Mouse (Mus musculus) heart, postnatal 0 days (tissue): ENCODE results near the gene Gapvd1. TPM values are rescaled to one million over a fixed set of nuclear protein-coding genes. Genes with fewer than 3 reads are reported as not detected.

ENCODE experiments used
- ATAC-seq: fragments of 200-750 bp; cut with Nextera tagmentation; 2 replicates; pipeline ENCODE4 v1.8.0; 2017; ENCODE audit warnings: low read depth, moderate number of reproducible peaks, moderate library complexity; ENCODE audit not compliant: insufficient read depth
- DNase-seq: peaks from one replicate; pipeline ENCODE4 v3.0.0-alpha.2; 2016; ENCODE audit warnings: low spot score
- H3K27ac ChIP-seq: fragments of 300-500 bp; sonication (generic); 2 replicates; pipeline ENCODE4 v1.5.1; 2014; ENCODE audit warnings: low read depth, mild to moderate bottlenecking
- H3K27me3 ChIP-seq: fragments of 300-500 bp; sonication (generic); 2 replicates; pipeline ENCODE4 v1.6.1; 2014; ENCODE audit warnings: low read length, mixed read lengths; ENCODE audit not compliant: control insufficient read depth, insufficient read depth
- H3K36me3 ChIP-seq: fragments of 300-500 bp; sonication (generic); replicated peaks from 2 replicates; pipeline ENCODE4 v1.6.1; 2014; ENCODE audit warnings: low read length, mixed read lengths; ENCODE audit not compliant: control insufficient read depth, insufficient read depth
- H3K4me1 ChIP-seq: fragments of 300-500 bp; sonication (generic); 2 replicates; pipeline ENCODE4 v1.6.1; 2014; ENCODE audit warnings: antibody characterized with exemption; ENCODE audit not compliant: control insufficient read depth, insufficient read depth
- H3K4me2 ChIP-seq: fragments of 300-500 bp; sonication (generic); 2 replicates; pipeline ENCODE4 v1.6.1; 2014; ENCODE audit warnings: low read depth, mild to moderate bottlenecking, low read length, moderate library complexity
- H3K4me3 ChIP-seq: fragments of 300-500 bp; sonication (generic); 2 replicates; pipeline ENCODE4 v1.5.1; 2014; ENCODE audit warnings: low read depth, low read length
- H3K9ac ChIP-seq: fragments of 300-500 bp; sonication (generic); replicated peaks from 2 replicates; pipeline ENCODE4 v1.6.1; 2014; ENCODE audit warnings: low read depth, low read length, mixed read lengths
- H3K9me3 ChIP-seq: fragments of 300-500 bp; sonication (generic); replicated peaks from 2 replicates; pipeline ENCODE4 v1.6.1; 2016; ENCODE audit warnings: low read length; ENCODE audit not compliant: control insufficient read depth
- CTCF ChIP-seq: IDR thresholded peaks from 2 replicates; pipeline ENCODE4 v1.5.1; 2016; ENCODE audit warnings: antibody characterized with exemption, control low read depth, low read depth
- EP300 ChIP-seq: IDR thresholded peaks from 2 replicates; pipeline ENCODE4 v1.6.1; 2016; ENCODE audit warnings: antibody characterized with exemption, low read depth
- WGBS: fragments of 180-500 bp; shearing (Covaris S2); extraction: QIAGEN DNeasy Blood & Tissue Kit; methylation state at CpG from one replicate; pipeline ENCODE4 v1.1.7; 2014; 5-methylcytosine and 5-hydroxymethylcytosine counted together
- polyA plus RNA-seq: library from polyadenylated mRNA; unstranded; fragments of >200 nt; fragmentation: Nextera tagmentation; extraction: Ambion mirVana; gene quantifications from 2 replicates; pipeline ENCODE4 v1.2.1, GENCODE M21; 2015
- total RNA-seq: library from RNA; depleted of rRNA; stranded (reverse); fragments of >200 nt; gene quantifications from 2 replicates; pipeline ENCODE4 v1.2.3, GENCODE M21; 2014; ENCODE audit warnings: low replicate concordance

Gene Gapvd1
- total and polyA plus RNA-seq, 2 experiments from 2014 or later: 29.7 to 43.4 TPM

GRCm38 (mm10) chr2:34718196-34718595 lies 36.8 kb downstream of the Gapvd1 start:
- Histone ChIP-seq H3K4me3 (no peak overlapping the region), H3K4me2 (no peak overlapping the region), H3K36me3 (peaks cover 66% of the 10 kb centered on the region), H3K27me3 (no peaks in the 10 kb centered on the region), H3K9me3 (no peaks in the 10 kb centered on the region), H3K27ac (no peak overlapping the region), H3K9ac (no peak overlapping the region), H3K4me1 (no peaks in the 10 kb centered on the region)
- ATAC-seq (no peak), DNase-seq (no peak)
- 72% methylated on average over 2 of the region's 2 CpGs for WGBS
- TF ChIP-seq EP300: no peak
- no peak for TF ChIP-seq CTCF

GRCm38 (mm10) chr2:34711904-34712303 lies 43.1 kb downstream of the Gapvd1 start:
- TF ChIP-seq CTCF (no peak), EP300 (no peak)
- ATAC-seq (no peak), DNase-seq (no peak)
- 91% methylated on average over 6 of the region's 6 CpGs for whole genome bisulfite sequencing
- H3K4me3 ChIP-seq: no peak overlapping the region
- no peaks in the 10 kb centered on the region for H3K27me3 ChIP-seq
- no peaks in the 10 kb centered on the region for H3K9me3 ChIP-seq
- H3K27ac ChIP-seq: no peak overlapping the region
- H3K4me2 ChIP-seq: no peak overlapping the region
- peaks cover 87% of the 10 kb centered on the region for H3K36me3 ChIP-seq
- no peaks in the 10 kb centered on the region for H3K4me1 ChIP-seq
- no peak overlapping the region for H3K9ac ChIP-seq

GRCm38 (mm10) chr2:34708675-34709074 lies 46.4 kb downstream of the Gapvd1 start:
- H3K36me3 ChIP-seq: peaks cover 91% of the 10 kb centered on the region
- no peak overlapping the region for H3K9ac ChIP-seq
- H3K9me3 ChIP-seq: no peaks in the 10 kb centered on the region
- 93% methylated on average over 1 of the region's 1 CpGs for WGBS
- H3K4me3 ChIP-seq: no peak overlapping the region
- DNase-seq (no peak), ATAC-seq (no peak)
- H3K4me1 ChIP-seq: no peaks in the 10 kb centered on the region
- TF ChIP-seq CTCF (no peak), EP300 (no peak)
- H3K4me2 ChIP-seq: no peak overlapping the region
- no peak overlapping the region for H3K27ac ChIP-seq
- H3K27me3 ChIP-seq: no peaks in the 10 kb centered on the region

DNA sequence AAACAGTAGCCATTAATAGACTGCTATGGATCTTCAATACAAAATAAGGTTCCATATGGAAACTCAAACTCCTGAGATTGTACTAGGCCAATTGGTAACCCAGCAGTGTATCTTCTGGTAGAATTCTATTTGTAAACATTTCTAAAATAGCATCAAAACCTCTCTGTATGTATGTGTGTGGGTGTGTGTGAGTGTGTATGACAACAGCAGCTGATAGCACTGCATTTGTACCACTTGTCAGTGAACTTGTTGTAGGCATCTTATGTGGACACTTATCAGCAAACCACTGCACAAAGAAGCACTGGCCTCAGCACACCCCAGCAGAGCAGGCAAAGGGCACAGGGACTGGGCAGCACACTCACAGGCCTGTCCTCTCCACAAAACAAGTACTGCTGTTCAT lies 58.4 kb downstream of the Gapvd1 start:
- peaks cover 78% of the 10 kb centered on the region for H3K36me3 ChIP-seq
- ATAC-seq (no peak), DNase-seq (no peak)

GRCm38 (mm10) chr2:34692861-34693260 lies 62.2 kb downstream of the Gapvd1 start:
- Histone ChIP-seq H3K36me3 (peaks cover 78% of the 10 kb centered on the region), H3K27ac (no peak overlapping the region), H3K27me3 (no peaks in the 10 kb centered on the region), H3K4me1 (no peaks in the 10 kb centered on the region), H3K4me3 (no peak overlapping the region), H3K9me3 (no peaks in the 10 kb centered on the region), H3K9ac (no peak overlapping the region), H3K4me2 (no peak overlapping the region)
- TF ChIP-seq CTCF (no peak), EP300 (no peak)
- no peak for ATAC-seq
- DNase-seq: no peak
- 93% methylated on average over 10 of the region's 10 CpGs for WGBS

More for the DNA sequence above, 58.4 kb downstream of the Gapvd1 start:
- Histone ChIP-seq H3K9me3 (no peaks in the 10 kb centered on the region), H3K4me3 (no peak overlapping the region), H3K27me3 (no peaks in the 10 kb centered on the region), H3K9ac (no peak overlapping the region), H3K27ac (no peak overlapping the region), H3K4me1 (no peaks in the 10 kb centered on the region), H3K4me2 (no peak overlapping the region)
- TF ChIP-seq CTCF (no peak), EP300 (no peak)

DNA sequence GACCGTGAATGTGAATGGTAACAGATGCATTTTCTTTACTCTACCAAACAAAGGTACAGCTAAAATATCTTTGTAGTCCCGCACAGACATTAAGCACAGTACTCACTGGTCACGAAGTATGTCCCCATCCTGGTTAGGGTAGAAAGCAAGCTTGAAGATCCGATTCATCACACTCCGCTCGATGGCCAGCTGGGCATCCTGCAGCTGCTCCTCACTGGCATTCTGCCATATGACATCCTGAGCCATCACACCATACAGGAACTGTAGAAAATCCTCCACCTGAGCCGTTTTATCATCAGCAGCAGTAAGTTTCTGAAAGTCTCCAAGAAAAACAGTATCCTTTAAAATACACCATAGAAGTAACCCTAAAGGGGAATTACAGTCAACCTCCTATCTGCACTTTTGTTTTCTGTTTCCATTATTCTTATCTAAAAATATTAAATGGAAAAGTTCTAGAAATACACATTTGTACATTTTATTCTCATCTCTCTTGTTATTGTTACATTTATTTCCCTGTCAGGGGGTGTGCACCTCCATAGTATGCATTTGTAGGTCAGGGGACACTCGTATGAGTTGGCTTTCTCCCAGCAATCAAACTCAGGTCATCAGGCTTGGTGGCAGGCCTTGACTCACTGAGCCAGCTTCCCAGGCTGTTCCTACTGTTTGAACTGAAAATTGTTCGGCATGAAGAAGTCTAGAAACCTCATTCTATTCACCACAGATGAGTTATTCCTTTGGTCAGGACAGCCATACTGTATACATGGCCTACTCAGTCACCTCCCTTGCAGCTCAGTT lies 70.8 kb downstream of the Gapvd1 start:
- Histone ChIP-seq H3K27me3 (no peaks in the 10 kb centered on the region), H3K4me3 (no peak overlapping the region), H3K9ac (no peak overlapping the region), H3K27ac (no peak overlapping the region), H3K36me3 (peaks cover 77% of the 10 kb centered on the region), H3K9me3 (no peaks in the 10 kb centered on the region), H3K4me1 (no peaks in the 10 kb centered on the region), H3K4me2 (no peak overlapping the region)
- DNase-seq (no peak), ATAC-seq (no peak)
- TF ChIP-seq EP300: no peak
- no peak for TF ChIP-seq CTCF
- WGBS: 80% methylated on average over 9 of the region's 9 CpGs
